Mouse (Mus musculus) adrenal gland, adult 18-20 months (tissue): ENCODE measurements around the gene Gabra5. TPM values are rescaled to one million over a fixed set of nuclear protein-coding genes. Genes with fewer than 3 reads are reported as not detected.

ENCODE experiments used
- DNase-seq, 2 experiments: peaks; one replicate each; pipeline ENCODE4 v3.0.0; 2021 to 2022; ENCODE audit warnings: low spot score in 2 of 2
- long read RNA-seq, 2 experiments: library from polyadenylated mRNA; stranded (forward); transcript quantifications; one replicate each; pipeline ENCODE4 v2.0.0; 2021
- total RNA-seq, 2 experiments: library from RNA; stranded (reverse); gene quantifications; 1 replicate in 1 of 2; 2 replicates in 1 of 2; pipeline ENCODE4 v1.2.3; 2021

Gabra5 gene
- total RNA-seq = under 1 TPM; 0.17 to 0.22 TPM
- long read RNA-seq, experiment 1, partial matches to known transcripts = 0 of 1 reads
- long read RNA-seq, experiment 1, other reads (novel, unspliced or antisense) = 1 of 1 reads
- long read RNA-seq, experiment 2 = 0 reads

- no peak for DNase-seq
Observed at GRCm38 (mm10) chr7:57509681-57510141, at the start of gene Gabra5. Gene Gabra5, minus strand, starts transcription at chr7:57510059.

GRCm38 (mm10) chr7:57538565-57538964, 28.7 kb upstream of the Gabra5 start:
- no peak for DNase-seq

- DNase-seq = no peak
Observed at GRCm38 (mm10) chr7:57532676-57533075, 22.8 kb upstream of the Gabra5 start.

GRCm38 (mm10) chr7:57529954-57530353, 20.1 kb upstream of the Gabra5 start:
- no peak for DNase-seq

GRCm38 (mm10) chr7:57529451-57529850, 19.6 kb upstream of the Gabra5 start:
- no peak for DNase-seq

- DNase-seq = no peak
Observed at GRCm38 (mm10) chr7:57512955-57513354, 3.1 kb upstream of the Gabra5 start.

GRCm38 (mm10) chr7:57508860-57509632, 813 bp downstream of the Gabra5 start:
- no peak for DNase-seq

- no peak for DNase-seq
Observed at GRCm38 (mm10) chr7:57502809-57503208, 7.0 kb downstream of the Gabra5 start.

GRCm38 (mm10) chr7:57491795-57492194, 18.1 kb downstream of the Gabra5 start:
- no peak for DNase-seq

GRCm38 (mm10) chr7:57486907-57487306, 23.0 kb downstream of the Gabra5 start:
- no peak for DNase-seq

GRCm38 (mm10) chr7:57482896-57483295, 27.0 kb downstream of the Gabra5 start:
- DNase-seq = no peak

- peak; percentile 26 to 51 for DNase-seq
Observed at GRCm38 (mm10) chr7:57473811-57474525, 35.9 kb downstream of the Gabra5 start.

- DNase-seq = no peak
Observed at GRCm38 (mm10) chr7:57471316-57471715, 38.5 kb downstream of the Gabra5 start.

GRCm38 (mm10) chr7:57460354-57460753, 49.5 kb downstream of the Gabra5 start:
- DNase-seq = no peak

- DNase-seq = no peak
Observed at GRCm38 (mm10) chr7:57448239-57448638, 61.6 kb downstream of the Gabra5 start.

- DNase-seq = no peak
Observed at GRCm38 (mm10) chr7:57422675-57423074, 87.2 kb downstream of the Gabra5 start.

GRCm38 (mm10) chr7:57421044-57421443, 88.8 kb downstream of the Gabra5 start:
- no peak for DNase-seq

- DNase-seq = no peak
Observed at GRCm38 (mm10) chr7:57419392-57419791, 90.5 kb downstream of the Gabra5 start, which contains the start of gene Gabrb3. Gene Gabrb3, plus strand, starts transcription at chr7:57419692.

- no peak for DNase-seq
Observed at GRCm38 (mm10) chr7:57412896-57413295, 97.0 kb downstream of the Gabra5 start.

GRCm38 (mm10) chr7:57411163-57411562, 98.7 kb downstream of the Gabra5 start:
- DNase-seq = no peak

GRCm38 (mm10) chr7:57393551-57393950, 116.3 kb downstream of the Gabra5 start:
- no peak for DNase-seq

- DNase-seq = no peak
Observed at GRCm38 (mm10) chr7:57390046-57390445, 119.8 kb downstream of the Gabra5 start.
